Mouse (Mus musculus) erythroid progenitor cell, adult 5-6 weeks (primary cell): ENCODE data around the gene Mfap1a. TPM values are rescaled to one million over a fixed set of nuclear protein-coding genes. Genes with fewer than 3 reads are reported as not detected.
"Not testable (repeated sequence)": the region's sequence is repeated elsewhere in the genome, so short reads cannot be mapped to it uniquely, and the experiment has no call there.

Experiments used
- ATAC-seq: replicated peaks from 2 replicates; pipeline ENCODE4 v1.8.0; 2016; ENCODE audit warnings: moderate number of reproducible peaks, mild to moderate bottlenecking, moderate TSS enrichment, inconsistent platforms; ENCODE audit not compliant: poor library complexity, low FRiP score, severe bottlenecking
- total RNA-seq, 2 experiments: library from RNA; stranded (forward) in 1 of 2; stranded (reverse) in 1 of 2; fragments of 150-400 nt in 1 of 2; fragments of 186-747, 209-891 nt in 1 of 2; gene quantifications; 2 replicates each; pipeline versions ENCODE4 v1.2.3 to v1.2.4; 2015 to 2017; ENCODE audit warnings: low replicate concordance in 2 of 2

The Mfap1a gene
- 22.2 and 28.8 TPM in 2 replicates for total RNA-seq (2015; ENCODE audit: low replicate concordance)
- 21.1 and 42.5 TPM in 2 replicates for total RNA-seq (2017; ENCODE audit: low replicate concordance)

GRCm38 (mm10) chr2:121505942-121506882 lies at the start of gene Mfap1a, which contains the start of gene Wdr76:
Gene Mfap1a (minus strand): TSS chr2:121506665.
Gene Wdr76 (plus strand): TSS chr2:121506723.
- ATAC-seq = peak; percentile 94

DNA sequence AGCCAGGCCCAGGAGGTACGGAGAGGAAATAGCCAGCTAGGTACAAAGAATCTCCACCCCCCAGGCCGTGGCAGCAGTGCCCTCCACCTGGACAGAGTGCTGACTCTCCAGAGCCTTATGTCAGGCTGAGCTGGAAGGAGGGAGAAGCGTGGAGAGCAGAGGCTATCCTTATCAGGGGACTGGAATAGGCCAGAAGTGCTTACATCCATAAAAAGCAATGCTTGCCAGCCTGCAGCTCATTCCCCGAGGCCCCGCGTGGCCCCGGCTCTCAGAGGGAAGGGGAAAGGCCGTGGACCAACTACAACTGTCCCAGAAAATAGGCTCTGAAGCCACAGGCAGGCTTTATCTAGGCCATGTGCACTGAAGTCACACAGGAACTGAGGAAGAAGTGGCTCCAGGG lies 44.8 kb upstream of the Mfap1a start:
- no peak for ATAC-seq

- ATAC-seq = no peak
Observed at GRCm38 (mm10) chr2:121549630-121550029, 43.2 kb upstream of the Mfap1a start.

GRCm38 (mm10) chr2:121544829-121545228 lies 38.4 kb upstream of the Mfap1a start:
- no peak for ATAC-seq

- no peak for ATAC-seq
Observed at GRCm38 (mm10) chr2:121525056-121525455, 18.6 kb upstream of the Mfap1a start.

- not testable (repeated sequence) for ATAC-seq
Observed at GRCm38 (mm10) chr2:121522830-121523229, 16.4 kb upstream of the Mfap1a start.

DNA sequence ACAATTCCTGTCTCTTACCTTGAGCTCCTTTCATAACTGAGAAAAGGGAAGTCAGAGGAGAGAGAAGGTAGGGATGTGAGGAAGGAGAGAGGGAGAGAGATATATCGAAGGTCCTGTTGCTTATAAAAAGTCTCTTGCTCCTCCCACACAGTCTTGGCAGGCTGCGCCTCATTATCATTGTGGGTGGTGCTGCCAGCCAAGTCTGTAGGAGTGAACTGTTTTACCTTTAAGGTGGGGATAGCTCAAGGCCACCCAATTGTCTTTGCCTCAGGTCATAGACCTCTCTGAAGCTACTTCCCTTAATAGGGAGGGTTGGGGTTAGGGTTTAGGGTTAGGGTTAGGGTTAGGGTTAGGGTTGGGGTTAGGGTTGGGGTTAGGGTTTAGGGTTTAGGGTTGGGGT lies 15.5 kb upstream of the Mfap1a start:
- ATAC-seq = no peak

- not testable (repeated sequence) for ATAC-seq
Observed at GRCm38 (mm10) chr2:121518711-121519110, 12.2 kb upstream of the Mfap1a start.

DNA sequence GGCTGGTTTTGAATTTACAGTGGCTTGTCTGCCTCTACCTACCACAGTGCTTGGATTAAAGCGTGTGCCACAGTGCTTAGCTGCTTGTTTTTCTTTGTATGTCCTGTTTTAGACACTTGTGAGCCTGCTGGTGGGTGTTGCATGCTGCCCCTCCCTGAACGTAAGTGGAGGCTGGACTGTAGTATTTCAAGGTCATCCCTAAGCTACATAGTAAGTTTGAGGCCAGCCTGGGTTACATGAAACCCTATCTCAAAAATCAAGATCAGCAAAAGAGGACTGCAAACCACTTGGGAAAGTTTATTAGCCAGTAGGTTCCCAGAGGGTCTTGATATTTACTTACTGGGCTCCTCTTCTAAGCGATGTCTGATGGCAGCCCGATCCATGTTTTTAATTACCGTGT lies 11.6 kb upstream of the Mfap1a start:
- ATAC-seq = no peak

DNA sequence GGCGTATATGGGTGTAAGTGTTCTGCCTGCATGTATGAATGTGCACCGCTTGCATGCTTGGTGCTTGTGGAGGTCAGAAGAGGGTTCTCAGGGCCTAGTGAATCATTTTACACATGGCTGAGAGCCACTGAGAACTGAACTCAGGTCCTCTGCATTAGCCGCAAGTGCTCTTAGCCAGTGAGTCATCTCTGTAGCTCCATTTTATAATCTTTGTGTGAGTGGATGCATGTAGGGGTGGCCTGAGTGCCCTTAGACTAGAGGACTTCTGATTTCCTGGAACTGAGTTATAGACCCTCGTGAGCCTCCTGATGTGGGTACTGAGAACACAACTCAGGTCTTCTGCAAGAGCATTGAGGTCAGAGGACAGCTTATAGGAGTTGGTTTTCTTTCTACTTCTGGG lies 7.7 kb upstream of the Mfap1a start:
- no peak for ATAC-seq

DNA sequence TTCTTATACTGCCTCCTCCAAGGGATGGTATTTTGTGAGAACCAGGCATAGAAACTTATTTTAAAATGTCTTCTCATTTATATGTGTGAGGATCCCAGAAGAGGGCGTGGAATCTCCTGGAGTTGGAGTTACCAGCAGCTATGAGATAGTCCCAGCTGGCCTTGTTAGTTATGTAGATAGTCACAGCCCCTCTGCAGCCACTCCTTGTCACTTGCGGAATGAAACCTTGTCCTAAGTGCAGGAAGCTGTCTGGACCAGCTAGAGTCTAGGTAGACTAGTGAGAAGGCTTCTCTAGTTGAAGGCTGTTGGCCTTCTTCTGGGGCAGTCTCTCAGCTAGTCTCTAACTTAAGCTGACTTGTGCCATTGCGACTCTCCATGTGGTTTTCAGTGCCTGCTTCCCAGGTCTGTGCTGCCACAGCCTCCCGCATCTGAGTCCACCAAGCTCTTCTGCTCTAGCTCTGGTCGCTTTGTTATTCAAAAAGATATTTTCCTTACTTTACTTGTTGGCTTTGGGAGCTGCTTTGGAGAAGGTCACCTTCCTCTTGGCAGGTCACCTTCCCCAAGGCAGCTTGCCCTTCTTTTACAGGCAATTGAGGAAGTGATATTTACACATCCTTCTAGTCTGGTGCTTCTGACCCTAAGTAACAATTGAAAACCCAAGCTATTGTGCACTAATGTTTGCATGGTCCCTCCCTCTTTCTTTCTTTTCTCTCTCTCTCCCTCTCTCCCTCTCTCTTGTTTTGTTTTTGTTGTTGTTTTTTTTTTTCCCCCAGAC lies 6.7 kb upstream of the Mfap1a start:
- not testable (repeated sequence) for ATAC-seq

DNA sequence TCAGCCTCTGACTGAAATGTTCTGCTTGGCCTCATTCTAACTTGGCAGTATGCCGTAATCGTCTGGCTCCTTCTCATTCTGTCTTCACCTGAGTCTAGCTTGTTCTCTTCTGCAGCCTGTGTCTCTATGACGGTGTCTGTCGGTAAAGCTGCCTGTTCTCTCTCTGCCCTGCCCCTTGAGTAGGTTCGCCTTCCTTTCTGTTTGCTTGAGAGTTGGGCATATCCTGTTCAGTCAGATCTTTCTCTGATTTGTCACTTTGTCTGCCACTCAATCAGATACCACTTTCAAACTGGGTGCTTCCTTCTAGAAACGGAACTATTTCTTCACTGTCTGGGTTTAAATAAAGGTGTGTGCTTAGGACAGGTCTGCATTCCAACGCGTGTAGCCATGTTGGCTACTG lies 4.9 kb upstream of the Mfap1a start:
- ATAC-seq = no peak

DNA sequence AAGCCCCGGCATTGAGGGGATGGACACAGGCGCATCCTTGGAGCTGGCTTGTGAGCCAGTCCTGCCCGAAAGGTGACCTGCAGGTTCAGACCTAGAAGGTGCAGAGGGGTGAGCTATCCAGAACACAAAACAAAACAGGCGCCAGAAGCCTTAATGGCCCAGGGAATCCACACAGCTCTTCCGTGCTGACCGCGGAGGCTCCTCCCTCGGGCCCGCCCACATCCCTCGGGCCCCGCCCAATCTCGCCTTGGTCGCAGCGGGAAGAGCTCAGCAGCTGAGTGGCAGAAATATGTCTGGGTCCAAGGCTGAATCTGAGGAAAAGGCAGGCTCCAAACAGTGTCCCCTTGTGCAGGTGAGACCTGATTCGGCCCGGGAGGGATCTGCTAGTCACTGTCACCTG lies 3.1 kb upstream of the Mfap1a start:
- peak; percentile 67 for ATAC-seq

- no peak for ATAC-seq
Observed at GRCm38 (mm10) chr2:121507951-121508330, 1.5 kb upstream of the Mfap1a start.

DNA sequence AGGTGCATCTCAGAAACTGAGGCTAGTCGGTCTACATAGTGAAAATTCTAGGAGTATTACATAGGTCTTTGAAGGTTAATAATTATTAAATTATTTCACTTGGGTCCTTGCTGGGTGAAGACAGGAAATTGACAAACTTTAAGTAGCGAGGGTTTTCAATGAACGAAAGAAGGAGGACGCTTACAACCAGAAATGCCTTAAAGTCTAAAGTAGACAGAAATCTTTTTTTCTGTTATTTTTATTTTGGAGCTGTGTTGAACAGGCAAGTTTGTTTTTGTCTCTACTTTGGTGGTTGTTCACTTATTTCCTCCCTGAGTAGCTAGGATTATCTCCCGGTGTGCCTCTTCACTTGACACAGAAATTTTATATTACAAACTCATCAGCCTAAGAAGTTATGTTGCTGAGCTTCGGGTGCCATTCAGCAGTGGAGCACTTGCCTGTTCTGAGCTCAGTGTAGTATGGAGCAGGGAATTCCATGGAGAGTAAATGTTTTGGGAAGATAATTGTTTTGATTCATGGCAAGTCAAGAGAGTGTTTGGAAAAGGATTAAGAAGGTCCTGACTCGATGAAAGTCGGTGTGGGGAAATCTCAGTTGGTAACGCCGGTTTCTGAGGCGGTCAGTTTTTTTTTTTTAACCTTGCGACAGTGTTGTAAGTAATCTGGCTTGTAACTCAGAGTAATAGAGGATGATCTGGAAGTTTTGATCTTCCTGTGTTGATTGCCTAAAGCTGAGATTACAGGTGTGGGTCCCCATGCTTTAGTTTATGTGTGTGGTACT lies 897 bp upstream of the Mfap1a start:
- no peak for ATAC-seq

DNA sequence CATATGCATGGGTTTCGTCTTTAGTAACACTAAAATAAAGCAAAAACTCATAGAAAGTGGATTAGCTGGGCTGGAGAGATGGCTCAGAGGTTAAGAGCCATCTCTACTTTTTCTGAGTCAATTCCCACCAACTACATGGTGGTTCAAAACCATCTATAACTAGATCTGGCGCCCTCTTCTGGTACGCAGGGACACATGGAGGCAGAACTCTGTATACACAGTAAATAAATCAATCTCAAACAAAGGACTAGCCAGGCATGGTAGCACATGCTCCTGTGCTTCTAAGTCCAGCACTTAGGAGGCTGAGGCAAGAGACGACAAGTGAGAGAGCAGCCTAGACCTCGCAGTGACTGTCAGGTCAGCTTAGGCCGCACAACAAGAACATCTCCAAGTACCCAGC lies 4.9 kb downstream of the Mfap1a start:
- not testable (repeated sequence) for ATAC-seq

DNA sequence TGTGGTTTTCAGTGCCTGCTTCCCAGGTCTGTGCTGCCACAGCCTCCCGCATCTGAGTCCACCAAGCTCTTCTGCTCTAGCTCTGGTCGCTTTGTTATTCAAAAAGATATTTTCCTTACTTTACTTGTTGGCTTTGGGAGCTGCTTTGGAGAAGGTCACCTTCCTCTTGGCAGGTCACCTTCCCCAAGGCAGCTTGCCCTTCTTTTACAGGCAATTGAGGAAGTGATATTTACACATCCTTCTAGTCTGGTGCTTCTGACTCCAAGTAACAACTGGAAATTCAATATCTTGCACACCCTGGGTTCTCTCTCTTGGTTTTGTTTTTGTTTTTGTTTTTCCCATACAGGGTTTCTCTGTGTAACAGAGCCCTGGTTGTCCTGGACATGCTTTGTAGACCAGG lies 22.1 kb downstream of the Mfap1a start:
- not testable (repeated sequence) for ATAC-seq

GRCm38 (mm10) chr2:121483576-121483975 lies 22.9 kb downstream of the Mfap1a start:
- no peak for ATAC-seq

DNA sequence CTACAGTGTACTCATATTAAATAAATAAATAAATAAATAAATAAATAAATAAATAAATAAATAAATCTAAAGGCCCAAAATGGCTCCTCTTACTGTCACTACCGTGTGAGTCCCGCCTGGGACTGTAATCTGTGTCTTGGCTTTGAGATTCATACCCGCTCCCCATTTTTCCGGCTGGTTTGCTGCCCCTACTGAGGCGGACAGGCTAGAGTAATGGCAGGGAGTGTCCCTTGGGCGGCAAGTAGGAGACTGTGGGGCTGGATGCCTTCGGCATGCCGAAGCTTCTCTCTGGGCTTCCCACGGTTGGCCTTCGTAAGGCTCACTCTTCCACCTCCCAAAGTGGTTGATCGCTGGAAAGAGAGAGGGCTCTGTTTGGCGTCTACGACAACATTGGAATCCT lies 25.5 kb downstream of the Mfap1a start:
- peak; percentile 71 for ATAC-seq

DNA sequence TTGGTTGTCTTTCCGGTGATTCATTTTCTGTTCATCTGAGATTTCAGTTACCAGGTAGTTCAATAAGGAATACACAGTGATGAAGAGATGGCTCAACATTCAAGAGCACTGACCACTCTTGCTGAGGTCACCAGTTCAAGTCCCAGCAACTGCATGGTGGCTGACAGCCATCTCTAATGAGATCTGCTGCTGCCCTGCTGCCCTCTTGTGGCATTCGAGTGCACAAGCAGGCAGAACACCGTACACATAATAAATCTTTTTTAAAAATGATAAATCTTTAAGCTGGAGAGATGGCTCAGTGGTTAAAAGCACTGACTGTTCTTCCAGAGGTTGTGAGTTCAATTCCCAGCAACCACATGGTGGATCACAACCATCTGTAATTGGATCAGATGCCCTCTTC lies 26.0 kb downstream of the Mfap1a start:
- ATAC-seq = peak; percentile 70
